Mouse (Mus musculus) granulocyte monocyte progenitor cell, adult 5-6 weeks (primary cell): ENCODE measurements around the gene Psmg4. TPM values are rescaled to one million over a fixed set of nuclear protein-coding genes. Genes with fewer than 3 reads are reported as not detected.

ENCODE experiments used
- ATAC-seq: replicated peaks from 2 replicates; pipeline ENCODE4 v1.8.0; 2016; ENCODE audit warnings: mild to moderate bottlenecking, moderate TSS enrichment, inconsistent platforms; ENCODE audit not compliant: poor library complexity, severe bottlenecking
- total RNA-seq, 2 experiments: library from RNA; stranded (forward) in 1 of 2; stranded (reverse) in 1 of 2; fragments of 200-712, 200-1000 nt in 1 of 2; fragments of >200 nt in 1 of 2; fragmentation: Nextera tagmentation in 1 of 2; gene quantifications; 2 replicates each; pipeline ENCODE4 v1.2.3; 2014 to 2017

Psmg4 gene
- total RNA-seq (2014; fragmentation: Nextera tagmentation), result 50.2 and 81.2 TPM in 2 replicates
- total RNA-seq (2017), result 181 and 240 TPM in 2 replicates

GRCm38 (mm10) chr13:34162491-34163303 is at the start of gene Psmg4:
TSS of gene Psmg4 (plus strand) at chr13:34162964.
- ATAC-seq, result peak; percentile 96

GRCm38 (mm10) chr13:34113086-34113485 is 49.7 kb upstream of the Psmg4 start:
- ATAC-seq, result no peak

GRCm38 (mm10) chr13:34114654-34115053 is 48.1 kb upstream of the Psmg4 start:
- ATAC-seq, result no peak

GRCm38 (mm10) chr13:34116508-34116907 is 46.3 kb upstream of the Psmg4 start:
- ATAC-seq, result no peak

GRCm38 (mm10) chr13:34118816-34119215 is 43.9 kb upstream of the Psmg4 start:
- no peak for ATAC-seq

DNA sequence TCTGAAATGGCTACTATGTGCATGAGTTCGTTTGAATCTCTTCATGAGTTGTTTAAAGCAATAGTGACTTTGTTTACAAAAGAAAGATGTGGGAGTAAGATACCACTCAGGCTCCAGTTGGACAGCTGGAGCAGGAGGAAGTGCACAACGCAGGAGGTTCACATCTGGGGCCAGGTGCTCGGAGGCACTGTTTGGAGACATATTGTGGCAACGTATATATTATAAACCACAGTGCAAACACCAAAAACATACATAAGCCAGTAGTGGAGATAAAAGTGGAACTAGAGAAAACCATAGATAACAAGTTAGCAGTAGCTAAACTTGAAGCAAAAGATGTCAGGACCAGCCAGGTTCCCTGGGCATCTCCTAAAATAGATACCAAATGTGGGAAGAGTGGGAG is 43.4 kb upstream of the Psmg4 start:
- ATAC-seq, result no peak

GRCm38 (mm10) chr13:34120536-34120935 is 42.2 kb upstream of the Psmg4 start:
- no peak for ATAC-seq

GRCm38 (mm10) chr13:34125711-34126110 is 37.1 kb upstream of the Psmg4 start:
- no peak for ATAC-seq

GRCm38 (mm10) chr13:34128276-34129114 is 34.3 kb upstream of the Psmg4 start:
- no peak for ATAC-seq

DNA sequence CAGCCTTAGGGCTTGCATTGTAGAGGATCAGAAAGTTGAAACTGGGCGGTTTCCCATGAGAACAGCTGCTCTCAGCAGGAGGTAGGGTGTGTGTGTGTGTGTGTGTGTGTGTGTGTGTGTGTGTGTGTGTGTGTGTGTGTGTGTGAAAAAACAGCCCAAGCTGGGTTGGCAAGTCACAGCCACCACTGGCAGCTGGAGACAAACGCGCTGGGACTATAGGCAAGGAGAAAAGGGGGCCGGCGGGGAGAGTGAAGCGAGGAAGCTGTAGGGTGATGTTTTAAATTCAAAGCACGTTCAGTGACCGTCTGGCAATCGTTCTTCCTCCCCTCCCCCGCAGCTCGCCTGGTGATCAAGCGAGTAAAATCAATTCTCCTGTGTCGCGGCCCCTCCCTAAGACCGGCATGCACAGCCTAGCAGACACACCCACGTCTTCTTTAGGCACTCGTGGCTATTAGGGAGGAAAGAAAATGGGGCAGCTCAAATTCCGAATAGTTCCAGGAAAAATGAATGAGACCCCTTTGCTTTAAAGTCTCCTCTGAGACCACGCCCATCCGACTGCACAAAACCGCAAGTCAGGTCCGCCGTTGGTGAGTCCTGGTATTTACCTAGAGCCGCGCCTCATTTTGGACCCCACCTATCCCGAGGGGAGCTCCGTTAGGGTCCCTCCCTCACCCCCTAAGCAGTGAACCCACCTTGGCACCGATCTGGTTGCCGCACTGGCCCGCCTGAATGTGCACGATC is 33.1 kb upstream of the Psmg4 start:
- ATAC-seq, result peak; percentile 27

GRCm38 (mm10) chr13:34130226-34130731 is 32.5 kb upstream of the Psmg4 start, which contains the start of gene Tubb2b:
TSS of gene Tubb2b (minus strand) at chr13:34130466.
- ATAC-seq, result peak; percentile 76

DNA sequence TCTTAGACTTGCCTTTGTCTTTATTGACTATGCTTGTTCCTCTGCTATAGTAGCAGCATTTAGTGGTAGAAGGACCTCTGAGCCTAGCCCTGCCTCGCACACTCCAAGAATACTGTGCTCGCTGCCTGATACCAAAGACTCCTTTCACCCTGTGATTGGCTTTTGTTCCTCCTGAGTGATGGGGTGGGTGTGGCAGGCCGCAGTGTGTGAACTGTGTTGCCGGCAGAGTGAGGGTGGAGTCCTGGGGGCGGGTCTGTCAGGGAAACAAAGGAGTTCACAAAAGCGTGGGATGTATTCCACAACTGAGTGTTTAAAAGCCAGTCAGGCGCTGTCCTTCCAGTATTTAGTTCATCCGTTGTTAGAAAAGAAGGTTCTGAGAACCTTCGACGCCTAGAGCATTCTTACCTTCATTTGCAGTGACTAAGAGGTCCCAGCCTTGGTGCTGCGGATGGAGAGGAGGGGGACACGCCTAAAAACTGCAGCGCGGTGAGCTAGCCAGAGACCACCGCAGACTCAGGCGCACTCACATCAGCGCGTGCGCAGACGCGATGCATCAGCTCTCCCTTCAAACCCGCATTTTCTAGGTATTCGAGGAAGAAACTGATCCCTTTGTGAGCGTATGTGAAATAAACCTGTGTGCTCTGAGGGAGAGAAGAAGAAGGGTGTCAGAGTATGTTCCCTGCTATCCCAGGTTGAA is 31.6 kb upstream of the Psmg4 start:
- ATAC-seq, result peak; percentile 21

DNA sequence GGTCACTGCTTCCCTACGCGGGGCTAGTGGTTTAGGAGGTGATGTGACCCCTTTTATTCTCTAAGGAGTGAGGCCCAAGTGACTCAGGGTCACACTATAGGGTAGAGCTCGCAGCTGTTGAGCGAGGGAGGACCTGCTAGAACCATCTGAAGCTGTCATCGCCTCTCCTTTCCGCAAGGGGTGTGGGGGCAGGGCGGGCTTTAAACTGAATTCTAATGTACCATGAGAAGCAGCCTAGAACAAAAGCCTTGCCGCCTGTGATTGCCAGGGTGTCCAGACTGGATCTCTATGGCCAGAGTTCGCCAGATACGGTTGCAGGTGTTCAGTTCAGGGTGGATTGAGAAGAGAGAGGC is 31.1 kb upstream of the Psmg4 start:
- peak; percentile 19; the same call in 1 of the 2 replicates for ATAC-seq

- ATAC-seq, result no peak
Measured at GRCm38 (mm10) chr13:34132299-34132698, 30.5 kb upstream of the Psmg4 start.

DNA sequence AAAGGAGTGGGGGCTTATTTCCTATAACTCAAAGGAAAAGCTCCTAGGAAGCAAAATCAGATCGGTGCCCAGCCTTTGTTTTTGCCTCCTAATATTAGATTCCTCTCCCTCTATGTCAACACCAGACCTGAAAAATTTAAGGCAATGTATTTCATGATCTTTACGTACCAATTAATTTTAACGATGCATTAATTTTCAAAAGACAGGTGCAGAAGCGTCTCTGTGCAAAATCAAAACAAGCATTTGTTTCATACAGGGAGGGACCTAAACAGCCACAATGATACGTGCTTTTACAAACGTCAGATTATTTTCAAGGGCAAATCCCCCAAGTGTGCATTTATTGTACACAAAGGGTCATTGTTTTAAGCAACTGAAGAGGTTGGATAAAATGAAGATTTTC is 29.9 kb upstream of the Psmg4 start:
- ATAC-seq, result no peak

GRCm38 (mm10) chr13:34133326-34134071 is 29.3 kb upstream of the Psmg4 start:
- no peak for ATAC-seq

DNA sequence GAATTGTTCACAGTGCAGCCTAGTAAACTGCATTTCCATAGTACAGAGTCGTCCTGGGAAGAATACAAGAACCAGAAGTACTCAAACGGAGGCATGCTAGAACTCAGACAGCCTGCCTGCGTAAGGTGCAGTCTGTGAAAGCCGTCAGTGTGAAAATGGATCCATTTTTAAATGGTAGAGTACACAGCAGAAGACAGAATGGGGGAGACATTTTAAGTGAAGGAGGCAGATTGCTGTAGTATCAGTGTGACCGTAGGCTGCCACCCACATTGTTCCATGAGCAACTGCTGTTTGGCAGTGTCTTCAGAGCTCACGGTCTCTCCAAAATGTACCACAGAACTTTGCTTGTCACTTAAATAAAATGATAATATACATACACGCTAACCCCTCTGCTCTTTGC is 28.5 kb upstream of the Psmg4 start:
- ATAC-seq, result no peak

GRCm38 (mm10) chr13:34136605-34137004 is 26.2 kb upstream of the Psmg4 start:
- no peak for ATAC-seq

GRCm38 (mm10) chr13:34143389-34143788 is 19.4 kb upstream of the Psmg4 start:
- ATAC-seq, result no peak
